Mouse (Mus musculus): ENCODE data around the gene Ccr1l1. TPM values are rescaled to one million over a fixed set of nuclear protein-coding genes. Genes with fewer than 3 reads are reported as not detected.
"Not testable (repeated sequence)": the region's sequence is repeated elsewhere in the genome, so short reads cannot be mapped to it uniquely, and the experiment has no call there.

Ccr1l1 gene
- polyA plus RNA-seq, 1 experiment from 2014 or later: not detected

DNA sequence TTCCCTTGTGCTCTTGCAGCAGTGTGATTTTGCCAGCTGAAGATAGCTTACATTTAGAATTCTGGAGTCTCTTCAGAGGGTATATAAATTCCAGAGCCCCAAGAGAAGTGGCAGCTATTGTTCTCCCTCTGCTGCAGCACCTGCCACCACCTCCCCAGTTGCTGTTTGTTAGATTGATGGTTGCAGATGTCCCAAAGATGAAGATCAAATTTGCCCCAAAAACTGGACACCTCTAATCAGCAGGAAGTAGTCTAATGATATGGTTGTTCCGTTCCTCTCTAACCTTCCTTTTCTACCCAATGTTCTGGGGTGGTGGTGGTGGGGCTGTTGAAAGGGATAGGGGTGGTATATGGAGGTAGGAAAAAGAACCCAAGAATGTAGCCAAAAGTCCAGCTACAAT, 4.5 kb upstream of the Ccr1l1 start:
- H3K9me3 ChIP-seq: no peaks in the 10 kb centered on the region
- H3K4me2 ChIP-seq: no peak overlapping the region
- H3K9ac ChIP-seq: no peak overlapping the region
- no peaks in the 10 kb centered on the region for H3K27me3 ChIP-seq
- H3K4me3 ChIP-seq: no peak overlapping the region
- no peak overlapping the region for H3K27ac ChIP-seq (replicated peaks)
- no peaks in the 10 kb centered on the region for H3K36me3 ChIP-seq
- no peak for ATAC-seq (ENCODE audit: low FRiP score, low read depth)
- no peaks in the 10 kb centered on the region for H3K4me1 ChIP-seq (replicated peaks)
- 100% methylated on average over 1 of the region's 1 CpGs for WGBS

DNA sequence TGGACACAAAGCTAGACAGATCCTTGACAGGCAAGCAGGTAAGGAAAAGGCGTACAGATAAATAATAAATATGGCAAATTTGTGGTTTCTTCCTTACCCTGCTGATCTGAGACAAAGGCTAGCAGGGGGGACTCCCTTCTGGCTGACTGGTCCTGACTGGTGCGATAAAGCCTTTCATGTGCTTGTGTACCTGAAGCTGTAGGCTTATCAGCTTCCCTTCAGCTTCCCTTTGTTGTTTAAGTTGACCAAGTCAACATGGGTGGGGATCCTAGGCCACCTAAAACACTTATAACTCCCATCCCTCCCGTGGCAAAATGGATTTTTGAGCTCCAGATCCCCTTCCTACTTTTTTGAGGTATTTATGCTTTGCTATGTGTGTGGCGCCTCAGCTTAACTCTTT, 3.7 kb upstream of the Ccr1l1 start:
- Histone ChIP-seq H3K27ac (replicated peaks) (no peak overlapping the region), H3K27me3 (no peaks in the 10 kb centered on the region), H3K4me1 (replicated peaks) (no peaks in the 10 kb centered on the region), H3K9ac (no peak overlapping the region), H3K4me2 (no peak overlapping the region), H3K4me3 (no peak overlapping the region), H3K9me3 (no peaks in the 10 kb centered on the region), H3K36me3 (no peaks in the 10 kb centered on the region)
- no peak for ATAC-seq (ENCODE audit: low FRiP score, low read depth)
- 79% methylated on average over 4 of the region's 4 CpGs for WGBS

DNA sequence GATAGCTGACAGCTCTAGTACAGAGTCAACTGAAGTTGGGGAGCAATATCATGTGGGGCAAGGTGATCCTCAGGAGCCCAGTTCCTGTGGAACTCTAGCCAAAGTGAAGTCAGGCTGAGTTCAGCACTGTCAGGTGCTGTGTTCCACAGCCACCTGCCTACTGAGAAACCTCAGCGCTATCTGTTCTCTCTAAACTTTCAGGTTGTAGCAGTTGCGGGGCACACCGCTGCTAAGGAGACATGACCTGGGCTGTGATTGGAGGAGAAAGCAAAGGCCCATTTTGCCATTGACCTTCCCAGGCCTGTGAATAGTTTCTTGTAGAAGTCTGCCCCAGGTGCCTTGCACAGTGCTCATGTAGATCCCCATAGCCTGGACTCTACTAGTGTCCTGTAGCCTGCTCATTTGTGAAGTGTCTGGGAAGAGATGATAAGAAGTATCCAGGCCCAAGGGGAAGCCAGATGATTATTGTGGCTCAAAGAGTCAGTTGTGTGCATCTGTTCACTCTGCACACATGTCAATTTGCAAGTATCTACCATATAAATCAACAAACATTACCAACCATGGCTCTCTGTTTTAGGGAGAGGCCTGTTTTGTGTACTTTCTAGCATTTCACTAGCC, 2.8 kb upstream of the Ccr1l1 start:
- H3K27ac ChIP-seq (replicated peaks); H3K4me2 ChIP-seq; H3K9me3 ChIP-seq; H3K4me3 ChIP-seq; H3K4me1 ChIP-seq (replicated peaks); ATAC-seq (ENCODE audit: low FRiP score, low read depth); H3K9ac ChIP-seq; H3K36me3 ChIP-seq; H3K27me3 ChIP-seq: not testable (repeated sequence)
- no CpG with 5 or more reads among the region's 3 CpGs for WGBS

DNA sequence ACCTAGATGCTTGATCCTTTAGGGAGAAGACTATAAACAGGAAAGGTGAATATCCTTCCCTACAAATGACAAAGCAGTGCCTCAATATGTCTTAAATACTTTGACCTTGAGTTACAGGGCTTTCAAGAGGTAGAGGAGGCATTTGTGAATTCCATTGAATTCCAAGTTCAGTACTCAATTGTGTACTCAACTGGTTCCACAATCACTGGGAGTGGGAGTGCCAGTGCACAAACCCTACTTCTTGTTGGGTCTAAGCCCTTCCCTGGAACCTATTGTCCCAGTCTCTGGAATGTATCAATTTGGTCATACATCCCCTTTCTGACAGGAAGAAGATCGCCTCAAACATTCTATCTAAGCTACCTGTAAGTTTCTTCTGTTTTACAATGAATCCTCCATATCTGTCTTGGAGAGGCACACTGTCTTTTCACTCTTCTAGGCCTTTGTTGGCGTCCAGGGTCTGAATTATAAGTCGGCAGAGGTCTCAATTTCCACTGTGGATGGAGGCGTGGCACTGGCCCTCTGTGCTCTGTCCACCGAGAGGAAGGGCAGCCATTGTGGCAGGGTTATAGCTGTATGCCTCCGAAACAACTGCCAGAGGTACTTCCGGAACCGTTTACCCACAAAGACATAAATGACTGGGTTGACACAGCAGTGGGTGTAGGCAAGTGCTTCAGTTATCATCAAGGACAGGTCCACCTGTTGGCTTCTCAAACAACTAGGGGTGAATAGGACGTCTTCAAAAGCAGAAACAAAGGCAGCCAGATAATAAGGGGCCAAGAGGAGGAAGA, 1.1 kb downstream of the Ccr1l1 start:
- H3K4me1 ChIP-seq (replicated peaks): no peaks in the 10 kb centered on the region
- no peak overlapping the region for H3K4me3 ChIP-seq
- no peak overlapping the region for H3K9ac ChIP-seq
- no peak for ATAC-seq (ENCODE audit: low FRiP score, low read depth)
- H3K27ac ChIP-seq (replicated peaks): no peak overlapping the region
- WGBS: 86% methylated on average over 9 of the region's 9 CpGs
- no peak overlapping the region for H3K4me2 ChIP-seq
- no peaks in the 10 kb centered on the region for H3K27me3 ChIP-seq
- H3K9me3 ChIP-seq: no peaks in the 10 kb centered on the region
- H3K36me3 ChIP-seq: no peaks in the 10 kb centered on the region

DNA sequence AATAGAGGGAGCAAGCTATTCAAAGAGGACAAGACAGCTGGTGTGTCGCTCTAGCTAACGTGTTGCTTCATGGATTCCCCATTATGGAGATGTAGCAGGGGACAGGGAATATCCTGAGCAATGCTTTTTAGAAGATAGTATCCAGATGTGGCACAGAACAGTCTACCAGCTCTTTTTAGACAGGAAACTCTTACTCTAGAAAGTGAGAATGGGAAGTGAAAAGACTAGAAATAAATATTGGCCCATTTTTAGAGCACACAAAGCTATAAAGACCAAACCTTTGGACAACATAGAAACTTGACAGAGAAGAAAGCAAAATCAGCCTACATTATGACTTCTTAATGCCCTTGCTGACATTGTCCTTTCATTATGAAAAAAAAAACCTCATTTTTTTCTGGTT, 2.6 kb downstream of the Ccr1l1 start:
- Histone ChIP-seq H3K9me3 (no peaks in the 10 kb centered on the region), H3K4me1 (replicated peaks) (no peaks in the 10 kb centered on the region), H3K27me3 (no peaks in the 10 kb centered on the region), H3K4me3 (no peak overlapping the region), H3K9ac (no peak overlapping the region), H3K4me2 (no peak overlapping the region), H3K27ac (replicated peaks) (no peak overlapping the region), H3K36me3 (no peaks in the 10 kb centered on the region)
- WGBS: 78% methylated on average over 2 of the region's 2 CpGs
- ATAC-seq (ENCODE audit: low FRiP score, low read depth): no peak

DNA sequence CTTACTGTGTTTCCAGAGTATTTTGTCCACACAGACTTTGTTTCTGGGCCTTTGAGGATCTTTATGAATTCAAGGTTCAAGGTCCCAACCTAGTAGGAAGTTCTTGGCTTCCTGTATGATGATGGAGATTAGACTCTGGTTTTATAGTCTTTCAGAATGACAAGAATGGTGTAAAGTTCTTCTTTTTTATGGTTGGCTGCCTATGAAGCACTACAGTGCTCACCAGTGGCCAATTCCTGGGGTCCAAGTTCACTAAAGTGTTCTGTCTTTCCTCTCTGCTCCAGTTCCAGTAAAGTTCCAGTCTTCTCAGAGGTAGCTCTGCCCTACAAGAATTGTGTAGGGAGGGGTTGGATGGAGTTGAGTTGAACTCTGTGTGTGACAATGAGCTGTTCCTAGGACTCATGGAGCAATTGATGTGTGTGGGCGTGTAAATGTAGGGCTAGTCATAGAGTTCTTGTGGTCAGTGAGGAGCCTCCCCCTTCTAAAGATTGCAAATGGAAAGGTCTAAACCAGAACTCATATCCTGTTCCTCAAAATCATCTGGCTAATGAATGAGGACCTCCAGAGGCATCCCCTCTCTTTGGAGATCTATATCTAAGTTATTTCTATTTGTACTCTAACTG, 9.8 kb downstream of the Ccr1l1 start, which contains the start of gene Ccr1:
Gene Ccr1, minus strand, starts transcription at position 403 of the 623 bp plus-strand sequence.
- H3K9me3 ChIP-seq: no peaks in the 10 kb centered on the region
- no peak for ATAC-seq (ENCODE audit: low FRiP score, low read depth)
- H3K9ac ChIP-seq: no peak within 1 kb of the TSS
- no peak within 1 kb of the TSS for H3K4me3 ChIP-seq
- H3K4me1 ChIP-seq (replicated peaks): no peaks in the 10 kb centered on the region
- WGBS: 89% methylated on average over 1 of the region's 1 CpGs
- H3K27ac ChIP-seq (replicated peaks): no peak within 1 kb of the TSS
- no peaks in the 10 kb centered on the region for H3K27me3 ChIP-seq
- no peaks in the 10 kb centered on the region for H3K36me3 ChIP-seq
- H3K4me2 ChIP-seq: no peak within 1 kb of the TSS

DNA sequence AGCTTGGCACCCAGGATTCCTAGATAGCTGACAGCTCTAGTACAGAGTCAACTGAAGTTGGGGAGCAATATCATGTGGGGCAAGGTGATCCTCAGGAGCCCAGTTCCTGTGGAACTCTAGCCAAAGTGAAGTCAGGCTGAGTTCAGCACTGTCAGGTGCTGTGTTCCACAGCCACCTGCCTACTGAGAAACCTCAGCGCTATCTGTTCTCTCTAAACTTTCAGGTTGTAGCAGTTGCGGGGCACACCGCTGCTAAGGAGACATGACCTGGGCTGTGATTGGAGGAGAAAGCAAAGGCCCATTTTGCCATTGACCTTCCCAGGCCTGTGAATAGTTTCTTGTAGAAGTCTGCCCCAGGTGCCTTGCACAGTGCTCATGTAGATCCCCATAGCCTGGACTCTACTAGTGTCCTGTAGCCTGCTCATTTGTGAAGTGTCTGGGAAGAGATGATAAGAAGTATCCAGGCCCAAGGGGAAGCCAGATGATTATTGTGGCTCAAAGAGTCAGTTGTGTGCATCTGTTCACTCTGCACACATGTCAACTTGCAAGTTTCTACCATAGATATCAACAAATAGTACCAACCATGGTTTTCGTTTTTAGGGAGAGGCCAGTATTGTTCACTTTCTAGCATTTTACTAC, 11.2 kb downstream of the Ccr1l1 start:
- 89% methylated on average over 1 of the region's 4 CpGs for WGBS
- H3K4me2 ChIP-seq: not testable (repeated sequence)

DNA sequence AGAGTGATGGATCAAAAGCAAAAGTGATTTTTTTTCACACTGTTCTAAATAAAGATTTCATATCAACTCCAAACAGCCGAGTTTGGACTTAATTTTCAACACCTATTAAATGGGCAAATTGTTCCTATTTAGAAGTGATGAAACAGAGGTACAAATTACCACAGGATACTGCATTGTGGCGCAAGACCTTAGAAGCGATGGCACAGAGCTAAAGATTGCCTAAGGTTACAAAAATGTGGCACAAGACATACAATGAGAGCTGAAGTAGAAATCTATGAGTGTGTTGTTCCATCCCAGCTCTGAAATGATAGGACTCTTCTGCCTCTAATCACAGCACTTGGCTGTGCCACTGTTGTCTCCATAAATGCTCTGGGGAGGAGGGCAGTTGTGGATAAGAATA, 13.4 kb downstream of the Ccr1l1 start:
- 87% methylated on average over 3 of the region's 3 CpGs for whole genome bisulfite sequencing
- H3K9ac ChIP-seq: no peak overlapping the region

More for the DNA sequence above, 11.2 kb downstream of the Ccr1l1 start:
- H3K4me1 ChIP-seq (replicated peaks); H3K36me3 ChIP-seq; H3K4me3 ChIP-seq; H3K27ac ChIP-seq (replicated peaks); ATAC-seq (ENCODE audit: low FRiP score, low read depth); H3K27me3 ChIP-seq; H3K9ac ChIP-seq; H3K9me3 ChIP-seq: not testable (repeated sequence)

DNA sequence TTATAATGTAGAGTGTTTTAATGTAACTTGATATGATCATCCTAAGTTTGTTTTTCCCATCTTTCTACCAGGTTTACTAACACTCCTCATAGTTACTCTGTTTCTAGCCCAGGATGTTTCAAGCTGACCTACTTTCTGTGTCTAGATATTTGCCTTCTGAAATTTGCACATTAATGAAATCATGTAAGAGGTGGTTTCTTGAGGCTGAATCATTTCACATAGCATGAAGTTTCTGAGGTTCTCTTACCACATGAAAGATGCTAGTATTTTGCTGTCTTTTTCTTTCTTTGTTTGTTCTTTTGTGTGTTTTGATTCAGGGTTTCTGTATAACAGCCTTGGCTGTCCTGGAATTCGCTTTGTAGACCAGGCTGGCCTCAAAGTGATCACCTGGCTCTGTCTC, 18.0 kb downstream of the Ccr1l1 start:
- Histone ChIP-seq H3K27ac (replicated peaks) (no peak overlapping the region), H3K4me2 (no peak overlapping the region), H3K4me1 (replicated peaks) (no peaks in the 10 kb centered on the region), H3K36me3 (no peaks in the 10 kb centered on the region), H3K9me3 (no peaks in the 10 kb centered on the region), H3K9ac (no peak overlapping the region), H3K27me3 (no peaks in the 10 kb centered on the region), H3K4me3 (no peak overlapping the region)
- WGBS: 90% methylated on average over 1 of the region's 1 CpGs
- no peak for ATAC-seq (ENCODE audit: low FRiP score, low read depth)

More for the DNA sequence above, 13.4 kb downstream of the Ccr1l1 start:
- no peaks in the 10 kb centered on the region for H3K36me3 ChIP-seq
- H3K27ac ChIP-seq (replicated peaks): no peak overlapping the region
- H3K4me1 ChIP-seq (replicated peaks): no peaks in the 10 kb centered on the region
- H3K9me3 ChIP-seq: no peaks in the 10 kb centered on the region
- ATAC-seq (ENCODE audit: low FRiP score, low read depth): no peak
- H3K4me3 ChIP-seq: no peak overlapping the region
- no peaks in the 10 kb centered on the region for H3K27me3 ChIP-seq
- no peak overlapping the region for H3K4me2 ChIP-seq

DNA sequence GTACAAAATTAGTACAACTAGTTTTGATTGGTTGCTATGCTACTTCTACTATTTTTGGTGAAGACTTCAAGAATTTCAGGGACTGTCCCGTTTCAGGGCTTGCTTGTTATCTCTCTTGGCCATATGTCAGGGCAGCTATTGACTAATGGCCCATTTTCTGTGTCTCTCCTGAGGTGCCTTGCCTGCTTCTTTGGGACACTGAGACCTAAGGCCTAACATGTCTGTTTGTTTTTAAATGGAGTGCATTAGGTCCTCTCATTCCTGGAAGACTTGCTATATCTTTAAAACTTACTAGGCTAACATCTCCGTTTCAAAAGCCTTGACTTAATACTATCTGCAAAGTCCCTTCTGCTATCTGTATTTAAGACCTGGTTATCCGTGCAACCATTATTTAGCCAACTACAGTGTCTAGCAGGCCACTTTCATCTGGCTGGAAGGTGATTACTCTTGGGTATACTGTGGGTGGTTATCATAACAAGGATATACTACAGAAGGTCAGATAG, 20.2 kb downstream of the Ccr1l1 start:
- no peaks in the 10 kb centered on the region for H3K4me1 ChIP-seq (replicated peaks)
- H3K36me3 ChIP-seq: no peaks in the 10 kb centered on the region
- H3K27me3 ChIP-seq: no peaks in the 10 kb centered on the region
- H3K27ac ChIP-seq (replicated peaks): no peak overlapping the region
- H3K9me3 ChIP-seq: no peaks in the 10 kb centered on the region
- H3K4me2 ChIP-seq: no peak overlapping the region
- ATAC-seq (ENCODE audit: low FRiP score, low read depth): no peak
- no peak overlapping the region for H3K4me3 ChIP-seq
- WGBS: 79% methylated on average over 3 of the region's 3 CpGs
- no peak overlapping the region for H3K9ac ChIP-seq

DNA sequence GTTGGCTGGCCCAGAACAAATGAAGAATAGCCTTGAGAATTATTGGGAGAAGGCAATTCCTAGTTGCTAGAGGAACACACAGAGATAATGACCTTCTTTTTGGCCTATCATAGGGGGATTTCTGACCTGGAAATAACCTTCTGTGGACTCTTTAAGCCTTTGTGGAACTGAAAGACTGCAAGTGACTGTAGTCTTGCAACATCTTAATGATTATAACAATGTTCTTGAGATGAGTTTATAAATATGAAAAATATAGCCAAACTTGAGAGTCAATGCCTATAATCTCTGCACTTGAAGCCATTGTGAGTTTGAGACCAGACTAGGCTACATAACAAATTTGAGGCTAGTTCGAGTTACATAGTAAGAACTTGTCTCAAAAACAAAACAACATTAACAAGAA, 21.3 kb downstream of the Ccr1l1 start:
- no peak overlapping the region for H3K4me2 ChIP-seq
- H3K27me3 ChIP-seq: no peaks in the 10 kb centered on the region
- H3K36me3 ChIP-seq: no peaks in the 10 kb centered on the region
- H3K9me3 ChIP-seq: no peaks in the 10 kb centered on the region
- no peak overlapping the region for H3K4me3 ChIP-seq
- no peak for ATAC-seq (ENCODE audit: low FRiP score, low read depth)
- 69% methylated on average over 1 of the region's 1 CpGs for WGBS
- no peak overlapping the region for H3K27ac ChIP-seq (replicated peaks)
- H3K4me1 ChIP-seq (replicated peaks): no peaks in the 10 kb centered on the region
- no peak overlapping the region for H3K9ac ChIP-seq

DNA sequence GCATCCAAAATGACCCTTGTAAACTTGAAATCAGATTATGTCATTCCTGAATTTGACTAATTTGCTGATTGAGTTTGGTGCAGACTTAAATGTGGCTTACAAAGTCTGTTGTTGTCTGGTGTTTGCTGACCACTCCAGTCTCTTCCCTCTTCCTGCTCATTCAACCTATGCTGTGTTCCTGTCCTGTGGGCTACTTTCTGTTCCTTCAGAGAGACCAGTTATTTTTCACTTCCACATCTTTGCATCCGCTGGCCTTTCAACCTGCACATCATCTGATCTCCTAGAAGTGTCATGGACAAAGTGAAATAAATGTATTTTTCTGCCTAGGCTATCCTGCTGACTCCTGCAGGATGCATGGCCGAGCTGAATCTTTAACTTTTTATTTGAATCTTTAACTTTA, 24.7 kb downstream of the Ccr1l1 start:
- Histone ChIP-seq H3K27me3 (no peaks in the 10 kb centered on the region), H3K9ac (no peak overlapping the region), H3K27ac (replicated peaks) (no peak overlapping the region), H3K4me2 (no peak overlapping the region), H3K9me3 (no peaks in the 10 kb centered on the region), H3K36me3 (no peaks in the 10 kb centered on the region), H3K4me3 (no peak overlapping the region), H3K4me1 (replicated peaks) (no peaks in the 10 kb centered on the region)
- WGBS: 82% methylated on average over 2 of the region's 2 CpGs
- no peak for ATAC-seq (ENCODE audit: low FRiP score, low read depth)

Measured in hindbrain, embryonic 15.5 days (tissue).